Mouse (Mus musculus) adrenal gland, postnatal 36 days (tissue): ENCODE measurements at regions not wholly inside any gene's neighbourhood (a gene's known extent, or its start where the extent isn't known, plus 50 kb on each side); places are given as distances from the start of the nearest gene placed in this dataset.
A peak's percentile ranks its signal among the peaks of the same experiment; 100 is the strongest.

Experiments
- DNase-seq, 2 experiments: peaks; one replicate each; pipeline ENCODE4 v3.0.0; 2021; ENCODE audit warnings: mixed read lengths in 1 of 2

DNA sequence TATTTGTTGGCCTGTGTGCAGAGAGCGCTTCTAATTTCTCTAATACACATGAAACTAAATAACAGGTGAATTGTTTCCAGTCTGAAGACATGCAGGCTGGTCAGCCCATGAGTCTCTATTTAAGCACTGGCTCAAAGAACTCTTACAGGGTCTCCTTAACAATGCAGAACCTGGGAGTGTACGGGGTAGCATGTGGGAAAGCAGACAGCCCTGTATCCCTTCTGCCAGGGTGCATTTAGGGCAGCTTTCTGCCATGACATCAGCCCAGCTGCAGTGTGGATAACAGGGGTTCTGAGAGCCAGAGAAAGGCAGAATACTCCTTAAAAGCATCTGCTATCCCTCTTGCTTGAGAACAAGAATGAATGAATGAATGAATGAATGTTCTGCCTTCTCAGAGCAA, 164.7 kb downstream of the Grb14 start:
- no peak for DNase-seq

GRCm38 (mm10) chr2:64853918-64854317, 170.9 kb downstream of the Grb14 start:
- DNase-seq = peak; percentile 78 to 85

- DNase-seq = no peak
These were observed 171.9 kb downstream of the Grb14 start for GRCm38 (mm10) chr2:64852913-64853312.

DNA sequence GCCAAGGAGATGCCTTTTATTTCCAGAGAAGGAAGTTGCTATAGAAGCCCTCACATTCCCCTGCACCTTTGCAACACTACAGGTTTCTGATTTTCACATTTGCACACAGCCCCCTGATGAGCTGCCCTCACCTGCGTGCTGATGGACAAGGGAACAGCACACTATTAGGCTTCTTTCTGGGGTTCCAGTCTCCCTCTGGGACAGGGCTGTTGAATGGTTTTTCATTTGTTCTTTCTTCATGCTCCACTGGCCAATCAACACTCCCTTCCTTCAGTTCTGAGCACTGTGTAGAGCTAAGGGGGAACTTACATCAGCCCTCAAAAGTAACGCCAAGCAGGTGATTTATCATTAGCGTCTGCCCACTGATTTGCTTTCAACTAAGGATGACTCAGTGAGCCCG, 173.7 kb downstream of the Grb14 start:
- no peak for DNase-seq

GRCm38 (mm10) chr2:64850656-64851055, 174.1 kb downstream of the Grb14 start:
- no peak for DNase-seq

- DNase-seq = no peak
These were observed 200.3 kb downstream of the Grb14 start for GRCm38 (mm10) chr2:64824494-64824893.

- no peak for DNase-seq
These were observed 200.9 kb downstream of the Grb14 start for GRCm38 (mm10) chr2:64823905-64824304.

GRCm38 (mm10) chr2:64823074-64823473, 201.7 kb downstream of the Grb14 start:
- no peak for DNase-seq

DNA sequence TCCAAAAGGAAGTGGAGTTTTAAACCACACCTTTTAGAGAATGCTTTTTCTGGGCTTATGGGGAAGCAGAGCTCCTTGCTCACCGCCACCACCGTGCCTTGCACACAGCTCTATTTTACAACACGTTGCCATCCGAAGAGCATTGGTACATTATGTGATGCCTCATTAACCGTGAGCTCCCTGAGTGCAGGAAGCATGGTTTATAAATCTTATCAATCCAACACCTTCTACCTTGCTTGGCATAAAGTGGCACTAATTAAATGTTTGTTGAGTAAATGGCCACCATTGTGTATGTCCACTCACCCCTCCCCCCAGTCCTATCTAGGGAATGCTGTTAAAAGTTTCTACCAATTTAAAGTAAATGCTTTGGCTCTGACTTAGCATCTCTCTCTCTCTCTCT, 206.6 kb downstream of the Grb14 start:
- DNase-seq = no peak
